Mouse (Mus musculus) ES-E14 (cell line): ENCODE measurements around the gene Cops8.

Experiments used
- CHD2 ChIP-seq: IDR thresholded peaks from 2 replicates; pipeline ENCODE4 v1.6.1; 2014; ENCODE audit warnings: mild to moderate bottlenecking, low read depth, low read length, inconsistent platforms
- HCFC1 ChIP-seq: IDR thresholded peaks from 2 replicates; pipeline ENCODE4 v1.6.1; 2012; ENCODE audit warnings: low read length, inconsistent platforms, borderline replicate concordance; ENCODE audit not compliant: insufficient read depth
- MAFK ChIP-seq: IDR thresholded peaks from 2 replicates; pipeline ENCODE4 v1.6.1; 2014; ENCODE audit warnings: mild to moderate bottlenecking, low read depth, low read length, inconsistent platforms; ENCODE audit not compliant: insufficient read depth
- ZC3H11A ChIP-seq: IDR thresholded peaks from 2 replicates; pipeline ENCODE4 v1.6.1; 2012; ENCODE audit warnings: low read depth, mild to moderate bottlenecking, inconsistent platforms, low read length, borderline replicate concordance
- ZNF384 ChIP-seq: IDR thresholded peaks from 2 replicates; pipeline ENCODE4 v1.6.1; 2012; ENCODE audit warnings: low read depth, low read length, inconsistent platforms

GRCm38 (mm10) chr1:90633415-90634030, 30.7 kb downstream of the Cops8 start:
- TF ChIP-seq MAFK: no peak
- TF ChIP-seq HCFC1: no peak
- no peak for TF ChIP-seq ZNF384
- no peak for TF ChIP-seq CHD2
- no peak for TF ChIP-seq ZC3H11A
